Mouse (Mus musculus): ENCODE measurements around the gene Prkab1. TPM values are rescaled to one million over a fixed set of nuclear protein-coding genes. Genes with fewer than 3 reads are reported as not detected.

Prkab1 gene
- polyA plus RNA-seq, 1 experiment from 2014 or later = 62.5 TPM

DNA sequence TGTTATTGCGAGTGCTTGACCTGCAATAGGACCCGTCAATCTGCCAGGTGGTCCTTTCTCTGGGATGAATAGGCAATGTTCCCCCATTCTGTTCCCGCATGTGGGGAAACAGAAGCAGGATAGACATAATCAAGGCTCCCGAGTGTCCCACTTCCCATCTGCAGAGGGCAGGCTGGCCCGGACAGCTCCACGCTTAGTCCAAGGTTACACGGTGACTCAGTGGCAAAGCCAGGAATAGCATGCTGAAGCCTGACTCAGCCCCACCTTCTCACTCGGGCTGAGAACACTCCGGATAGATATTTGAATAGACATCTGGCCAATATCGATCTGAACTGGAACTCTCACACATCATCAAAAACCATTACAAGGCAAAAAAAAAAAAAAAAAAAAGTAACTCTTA, 48.6 kb downstream of the Prkab1 start:
- no peak for ATAC-seq (ENCODE audit: low FRiP score)
- H3K36me3 ChIP-seq (replicated peaks) = peaks cover 77% of the 10 kb centered on the region
- WGBS = 86% methylated on average over 10 of the region's 10 CpGs
- no peaks in the 10 kb centered on the region for H3K27me3 ChIP-seq
- H3K4me3 ChIP-seq (replicated peaks) = no peak overlapping the region
- no peak overlapping the region for H3K4me2 ChIP-seq
- no peak overlapping the region for H3K9ac ChIP-seq
- no peaks in the 10 kb centered on the region; the same call in 1 of the 2 replicates for H3K4me1 ChIP-seq
- H3K9me3 ChIP-seq = no peaks in the 10 kb centered on the region
- H3K27ac ChIP-seq = no peak overlapping the region

DNA sequence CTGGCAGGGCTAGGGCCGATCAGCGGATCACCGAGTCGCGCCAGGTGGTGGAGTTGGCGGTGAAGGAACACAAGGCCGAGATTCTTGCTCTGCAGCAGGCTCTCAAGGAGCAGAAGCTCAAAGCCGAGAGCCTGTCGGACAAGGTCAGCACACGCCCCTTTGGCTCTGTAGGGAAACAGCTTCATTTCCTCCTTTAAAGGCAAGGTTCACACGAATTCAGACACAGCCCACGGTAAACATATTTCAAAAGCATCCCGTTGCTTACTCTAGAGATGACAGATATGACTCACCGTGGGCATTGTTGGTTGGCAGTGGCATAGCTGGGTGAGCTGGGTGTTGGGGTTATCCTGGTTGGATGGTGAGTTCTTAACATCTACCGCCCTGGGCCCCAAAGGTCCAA, 53.1 kb downstream of the Prkab1 start:
- Histone ChIP-seq H3K4me2 (no peak overlapping the region), H3K36me3 (replicated peaks) (peaks cover 70% of the 10 kb centered on the region), H3K27ac (no peak overlapping the region), H3K4me3 (replicated peaks) (no peak overlapping the region), H3K9me3 (no peaks in the 10 kb centered on the region), H3K27me3 (no peaks in the 10 kb centered on the region), H3K9ac (no peak overlapping the region), H3K4me1 (no peaks in the 10 kb centered on the region)
- WGBS = 93% methylated on average over 15 of the region's 15 CpGs
- ATAC-seq (ENCODE audit: low FRiP score) = no peak

Other genes starting within 250 kb of the Prkab1 start
- gene Cit, start 179.2 kb downstream of the Prkab1 start, polyA plus RNA-seq (2016; fragmentation: Nextera tagmentation; extraction: Ambion mirVana) = 41.4 and 46.5 TPM in 2 replicates
- gene Tmem233, start 58.7 kb upstream of the Prkab1 start, polyA plus RNA-seq (2016; fragmentation: Nextera tagmentation; extraction: Ambion mirVana) = not detected in 2 replicates